Mouse (Mus musculus) telencephalon, adult 2 months (tissue): ENCODE results near the gene Tmem150c.

Experiments
- DNase-seq: peaks from one replicate; pipeline ENCODE4 v3.0.0-alpha.2; 2011; ENCODE audit warnings: low read depth, low spot score

Gene Tmem150c

GRCm38 (mm10) chr5:100159638-100159973 is at the start of gene Tmem150c:
Tmem150c (minus strand) TSS chr5:100159808.
- no peak for DNase-seq

DNA sequence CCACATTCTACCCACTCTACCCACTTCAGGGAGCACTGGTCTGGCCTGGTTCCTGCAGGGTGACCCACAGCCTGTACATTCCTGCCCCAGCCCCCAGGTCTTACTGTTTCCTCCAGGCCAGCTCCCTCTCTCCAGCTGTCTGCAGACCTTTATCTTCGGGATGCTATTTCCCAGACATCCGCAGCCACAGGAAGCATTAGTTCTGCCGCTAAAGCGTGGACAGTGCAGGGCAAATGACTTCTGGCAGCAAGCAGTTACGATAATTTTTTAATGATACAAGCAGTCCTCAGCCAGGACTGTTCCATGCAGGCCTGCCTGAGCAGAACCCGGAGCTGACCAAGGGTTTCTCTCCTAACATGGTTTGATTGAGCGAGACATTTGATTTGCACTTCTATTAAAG is 49.5 kb upstream of the Tmem150c start:
- DNase-seq = no peak

- DNase-seq = no peak
These were observed 47.1 kb upstream of the Tmem150c start for GRCm38 (mm10) chr5:100206675-100207074.

DNA sequence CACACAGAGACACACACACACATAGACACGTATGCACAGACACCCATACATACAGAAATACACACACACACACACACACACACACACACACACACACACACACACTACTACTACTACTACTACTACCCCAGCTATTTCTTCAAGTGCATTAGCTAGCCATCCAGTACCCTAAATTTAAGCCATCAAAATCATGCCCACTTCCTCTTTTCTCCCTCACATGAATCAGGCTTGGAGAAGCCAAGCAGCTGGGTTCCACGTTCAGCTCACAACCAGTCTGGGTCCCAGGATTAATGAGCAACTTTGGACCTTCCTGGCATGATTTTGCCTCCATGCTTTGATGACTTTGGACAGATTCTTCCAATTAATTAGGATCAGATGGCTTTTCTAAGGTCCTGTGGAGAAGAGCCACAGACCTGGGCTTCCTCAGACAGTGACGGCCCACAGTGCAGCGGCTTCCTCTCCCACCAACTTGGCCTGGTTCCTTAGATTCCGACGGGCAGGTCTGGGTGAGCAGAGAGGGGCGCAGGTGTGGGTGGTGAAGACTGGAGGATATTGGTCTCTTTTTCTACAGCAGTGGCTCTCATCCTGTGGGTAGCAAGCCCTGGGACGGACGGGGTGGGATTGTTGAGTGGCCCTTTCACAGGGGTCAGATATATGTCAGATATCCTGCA is 46.0 kb upstream of the Tmem150c start:
- no peak for DNase-seq

- no peak for DNase-seq
These were observed 41.2 kb upstream of the Tmem150c start for GRCm38 (mm10) chr5:100200805-100201204.

DNA sequence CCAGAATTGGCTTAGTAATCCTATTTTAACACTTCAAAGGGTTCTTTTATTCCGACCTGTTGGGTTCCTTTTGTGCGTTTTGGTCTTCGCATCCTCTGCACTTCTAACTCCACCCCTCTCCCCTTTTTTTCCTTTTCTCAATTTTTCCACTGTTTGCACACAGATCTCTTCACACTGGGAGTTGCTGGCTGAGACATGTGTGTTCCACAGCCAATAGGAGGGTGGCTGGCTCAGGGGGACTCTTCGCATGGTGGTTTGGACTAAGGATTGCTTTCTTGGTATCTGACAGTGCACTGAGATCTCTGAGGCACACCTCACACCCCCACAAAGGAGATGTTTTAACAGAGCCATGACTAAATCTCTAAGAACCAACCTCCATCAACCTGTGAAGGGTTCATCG is 40.7 kb upstream of the Tmem150c start:
- DNase-seq = no peak

DNA sequence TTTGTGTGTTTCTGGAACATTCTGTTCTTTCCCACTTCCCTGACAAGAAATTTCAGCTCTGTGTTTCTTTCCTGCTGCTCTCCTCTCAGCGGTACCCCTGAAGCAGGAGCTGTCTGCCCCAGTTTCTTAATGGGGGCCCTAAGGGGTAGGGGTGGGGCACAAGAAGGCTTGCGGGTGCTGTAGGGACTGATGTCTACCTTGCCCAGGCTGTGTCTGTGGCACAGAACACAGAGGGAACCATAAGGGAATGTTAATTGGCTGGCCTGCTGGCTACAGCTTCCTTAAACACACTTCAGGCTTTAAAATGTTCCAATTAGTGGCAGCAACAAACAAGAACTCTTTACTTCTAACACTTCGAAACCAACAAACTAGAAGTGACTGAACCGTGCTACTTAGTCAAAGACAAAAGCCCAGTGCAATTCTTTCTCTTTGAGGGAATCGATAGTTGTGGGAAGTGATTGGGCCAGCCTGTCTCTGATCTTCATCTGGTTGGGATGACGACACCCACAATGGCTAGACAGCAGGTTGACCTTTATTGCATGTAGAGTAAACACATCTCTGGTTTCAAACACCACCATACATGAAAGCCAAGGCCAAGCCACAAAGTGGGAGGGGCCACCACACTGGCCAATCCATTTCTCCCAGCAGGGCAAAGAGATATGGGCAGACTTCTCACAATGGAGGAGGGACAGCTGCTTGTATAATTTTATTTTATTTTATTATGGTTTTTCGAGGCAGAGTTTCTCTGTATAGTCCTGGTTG is 39.7 kb upstream of the Tmem150c start:
- DNase-seq = no peak

DNA sequence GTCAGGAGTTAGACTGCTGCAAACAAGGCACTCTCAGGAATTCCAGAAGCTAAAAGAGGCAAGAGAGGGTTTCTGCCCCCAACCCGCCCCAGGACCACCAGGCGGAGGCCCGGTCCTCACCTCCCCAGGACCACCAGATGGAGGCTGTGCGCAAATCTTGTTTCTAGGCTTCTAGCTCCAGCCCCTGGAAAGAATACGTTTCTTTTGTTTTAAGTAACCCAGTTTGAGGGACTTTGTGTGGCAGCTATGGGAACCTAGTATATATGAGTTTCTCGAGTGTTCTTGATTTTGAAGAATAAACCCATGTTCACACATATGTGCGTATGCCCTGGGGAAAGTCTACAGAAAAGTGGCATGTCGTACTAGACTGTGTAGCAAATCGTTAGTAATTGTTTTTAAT is 37.9 kb upstream of the Tmem150c start:
- no peak for DNase-seq

DNA sequence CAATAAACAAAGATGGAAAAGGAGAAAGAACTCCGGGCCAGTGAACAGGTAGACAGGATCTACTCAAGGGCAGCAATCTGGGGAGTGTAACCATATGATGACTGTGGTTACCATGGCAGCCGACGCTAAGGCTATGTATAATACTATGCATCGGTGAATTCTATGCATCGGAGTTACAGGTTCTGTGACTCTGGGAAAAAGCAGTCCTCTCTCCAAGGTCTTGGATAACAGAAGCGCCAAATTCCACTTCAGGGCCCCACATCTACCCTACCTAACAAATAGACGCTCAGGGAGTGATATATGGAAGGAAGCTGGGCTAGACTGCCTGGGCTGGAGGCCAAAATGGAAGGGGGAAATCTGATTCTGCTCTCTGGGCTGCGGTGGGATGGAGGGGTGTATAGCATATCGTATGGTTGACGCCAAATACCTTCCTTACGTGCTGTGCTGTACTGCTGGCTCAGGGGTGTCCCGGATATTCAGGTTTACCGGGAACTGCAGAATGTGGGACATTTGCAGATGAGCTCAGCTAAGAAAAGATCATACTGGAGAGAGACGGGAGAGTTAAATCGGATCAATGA is 37.3 kb upstream of the Tmem150c start:
- DNase-seq = no peak

DNA sequence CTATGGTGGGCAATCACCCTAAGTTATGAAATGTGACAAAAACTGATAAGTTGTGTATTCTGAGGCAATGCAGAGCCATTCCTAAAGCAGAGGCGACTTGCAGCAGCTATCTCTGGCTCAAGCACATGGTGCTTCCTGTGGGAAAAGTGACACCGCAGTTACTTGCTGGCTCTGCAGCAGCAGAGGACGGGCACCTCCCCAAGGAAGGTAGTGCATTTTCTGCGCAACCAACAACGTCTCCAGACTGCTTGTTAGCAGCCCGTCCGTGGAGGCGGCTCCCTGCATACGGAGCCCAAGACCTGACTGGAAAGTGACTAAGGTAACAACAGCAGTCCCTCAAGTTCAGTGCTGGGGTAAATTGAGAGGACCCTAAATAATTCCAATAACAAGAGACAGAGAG is 36.8 kb upstream of the Tmem150c start:
- DNase-seq = no peak

DNA sequence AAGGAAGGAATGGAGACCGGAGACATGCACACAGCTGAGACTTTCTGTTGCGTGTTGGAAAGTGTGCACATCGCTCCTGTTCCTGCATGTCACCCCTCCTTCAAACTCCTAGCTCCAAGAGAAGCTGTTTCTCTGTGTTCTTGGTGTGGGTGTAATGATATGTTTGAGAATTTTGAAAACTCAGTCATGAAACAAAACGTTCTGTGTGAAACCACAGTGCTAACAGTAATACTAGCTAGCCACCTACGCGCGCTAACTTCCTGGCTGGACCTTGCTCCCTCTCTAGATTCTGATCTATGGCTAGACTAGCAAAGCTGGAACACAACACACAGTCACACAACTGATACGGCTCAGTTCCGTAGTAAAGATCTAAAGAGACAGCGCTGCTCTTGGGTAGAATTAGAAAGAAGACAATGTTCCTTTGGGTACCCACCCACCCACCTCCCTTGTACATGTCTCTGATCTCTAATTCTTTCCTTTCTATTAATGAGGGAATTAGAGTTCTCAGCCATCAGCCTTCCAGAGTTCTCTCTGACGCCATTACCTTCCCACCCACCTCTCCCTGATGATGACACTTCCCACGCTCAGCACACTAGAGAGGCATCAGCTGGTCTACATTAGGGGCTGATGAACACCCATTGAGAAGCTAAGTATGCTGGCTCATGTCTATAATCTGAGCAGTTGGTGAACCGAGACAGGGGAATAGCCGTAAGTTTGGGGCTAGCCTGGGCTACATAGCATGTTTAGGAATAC is 32.0 kb upstream of the Tmem150c start:
- DNase-seq = no peak

GRCm38 (mm10) chr5:100187035-100187901 is 27.7 kb upstream of the Tmem150c start:
- no peak for DNase-seq

GRCm38 (mm10) chr5:100186618-100187017 is 27.0 kb upstream of the Tmem150c start:
- no peak for DNase-seq

DNA sequence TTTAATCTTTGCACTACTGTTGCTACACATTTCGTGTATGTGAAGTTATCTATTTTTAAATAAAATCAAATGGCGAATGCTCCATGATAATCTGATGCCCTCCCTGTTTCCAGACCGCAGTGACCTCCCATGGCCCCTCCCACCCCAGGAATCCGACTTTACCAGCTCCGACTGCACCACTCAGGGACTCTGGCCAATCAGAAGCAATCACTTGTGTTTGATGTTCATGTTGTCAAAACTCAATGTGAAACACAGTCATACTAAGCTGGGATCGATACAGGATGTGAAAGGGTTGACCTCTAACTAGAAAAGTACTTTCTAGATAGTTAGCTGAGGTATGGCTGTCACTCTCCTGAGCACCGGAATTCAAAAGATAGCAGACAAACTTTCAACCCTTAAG is 26.3 kb upstream of the Tmem150c start:
- no peak for DNase-seq

DNA sequence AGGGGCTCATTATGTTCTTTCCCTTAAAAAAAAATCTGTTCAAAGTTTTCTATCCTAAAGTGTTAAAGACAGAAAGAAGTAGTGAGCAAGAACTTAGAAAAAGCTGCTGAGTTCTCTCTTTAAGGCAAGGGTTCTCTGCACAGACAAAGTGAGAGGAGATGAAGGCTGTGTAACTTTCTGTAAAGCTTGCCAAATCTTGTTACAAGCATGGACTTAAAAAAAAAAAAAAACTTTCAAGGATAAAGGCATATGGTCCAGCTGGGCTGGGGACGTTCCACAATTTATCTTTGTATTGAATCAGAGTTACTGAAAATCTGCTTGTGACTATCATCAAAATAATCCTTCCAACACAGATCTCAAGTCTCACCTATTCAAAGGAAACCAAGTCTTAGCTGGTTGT is 21.4 kb upstream of the Tmem150c start:
- no peak for DNase-seq

- DNase-seq = no peak
These were observed 19.2 kb upstream of the Tmem150c start for GRCm38 (mm10) chr5:100178781-100179165.

- no peak for DNase-seq
These were observed 18.6 kb upstream of the Tmem150c start for GRCm38 (mm10) chr5:100178122-100178780.

DNA sequence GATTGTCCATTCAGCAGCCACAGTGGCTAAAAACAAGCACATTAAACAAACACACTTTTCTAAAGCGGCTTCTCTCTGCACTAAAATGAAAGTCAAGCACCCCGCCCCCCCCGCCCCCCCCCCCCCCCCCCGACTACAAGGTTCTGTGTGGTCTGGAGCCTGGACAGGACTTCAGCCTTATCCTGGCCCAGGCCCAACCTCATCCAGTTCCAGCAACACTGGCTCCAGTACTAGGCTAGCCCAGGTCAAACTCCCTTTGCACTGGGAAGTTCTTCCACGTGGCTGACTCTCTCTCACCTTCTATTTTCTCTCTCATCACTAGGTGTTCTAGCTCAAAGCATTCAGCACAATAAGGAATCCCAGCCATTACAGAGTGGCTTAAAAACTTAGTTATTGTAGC is 17.9 kb upstream of the Tmem150c start:
- DNase-seq = no peak

DNA sequence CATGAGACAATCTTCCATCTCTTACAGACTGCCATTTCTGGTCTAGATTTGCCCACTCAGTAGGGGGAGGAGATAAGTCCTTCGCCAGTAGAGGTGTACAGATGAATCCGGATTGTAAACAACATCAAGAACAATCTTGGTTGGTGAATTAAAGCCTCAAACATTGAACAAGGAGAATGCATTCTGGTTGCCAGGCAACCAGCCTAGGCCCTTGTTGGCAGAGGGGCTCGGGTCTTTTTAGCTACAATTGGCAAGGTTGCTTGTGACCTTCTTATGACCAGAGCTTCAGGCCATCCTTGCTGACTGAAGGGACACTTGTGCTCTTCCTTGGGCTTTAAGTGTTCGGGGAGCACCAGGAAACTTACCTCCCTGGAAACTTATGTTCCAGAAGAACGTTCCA is 16.5 kb upstream of the Tmem150c start:
- no peak for DNase-seq

DNA sequence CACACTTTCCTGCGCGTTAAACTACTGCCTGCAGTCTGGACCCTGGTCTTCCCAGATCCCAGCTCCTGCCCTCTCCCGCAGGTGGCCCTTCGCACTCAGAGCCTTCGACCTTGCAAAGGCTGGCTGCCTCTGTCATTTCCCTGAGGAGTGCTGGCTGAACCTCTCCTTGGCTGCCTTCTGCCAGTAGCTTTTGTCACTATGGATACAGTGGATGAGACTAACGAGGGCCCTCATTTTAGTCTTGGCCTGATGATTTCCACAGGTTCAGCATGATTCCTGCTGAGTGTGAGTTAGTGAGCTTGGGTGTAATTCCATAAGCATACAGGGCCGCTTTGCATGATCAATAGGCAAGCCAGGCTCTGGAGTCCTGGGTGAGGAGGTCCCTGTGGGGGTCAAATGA is 16.0 kb upstream of the Tmem150c start:
- no peak for DNase-seq

DNA sequence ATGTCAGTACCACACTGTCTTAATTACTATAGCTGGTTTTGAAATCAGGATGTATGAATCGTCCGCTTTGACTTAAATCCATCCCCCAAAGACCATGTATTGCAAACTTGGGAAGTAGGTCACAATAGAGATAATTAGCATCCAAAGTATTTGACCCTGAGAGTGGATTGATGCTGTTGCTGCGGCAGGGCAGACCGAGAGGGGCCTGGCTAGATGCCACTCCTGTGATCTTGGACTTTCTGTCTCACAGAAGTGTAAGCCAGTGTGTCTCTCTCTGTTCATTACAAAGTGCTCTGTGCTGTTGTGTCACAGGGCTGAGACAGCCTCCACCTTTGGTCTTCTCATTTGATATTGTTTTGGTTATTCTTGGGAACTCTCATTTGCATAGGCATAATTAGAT is 12.5 kb upstream of the Tmem150c start:
- no peak for DNase-seq
